Mouse (Mus musculus) C2C12 (cell line): ENCODE measurements around the gene Tcte2. TPM values are rescaled to one million over a fixed set of nuclear protein-coding genes. Genes with fewer than 3 reads are reported as not detected.

Experiments
- H3K27me3 ChIP-seq: one replicate; pipeline ENCODE4 v1.6.1; 2011; ENCODE audit not compliant: control insufficient read depth, insufficient read depth, insufficient read length
- H3K36me3 ChIP-seq: one replicate; pipeline ENCODE4 v1.6.1; 2011; ENCODE audit not compliant: control insufficient read depth, insufficient read depth
- H3K4me3 ChIP-seq: one replicate; pipeline ENCODE4 v1.5.1; 2011; ENCODE audit warnings: mild to moderate bottlenecking, control low read depth; ENCODE audit not compliant: poor library complexity, insufficient read depth, severe bottlenecking
- H3K79me2 ChIP-seq: one replicate; pipeline ENCODE4 v1.6.1; 2011; ENCODE audit not compliant: control insufficient read depth, insufficient read depth
- H3K79me3 ChIP-seq: one replicate; pipeline ENCODE4 v1.6.1; 2011; ENCODE audit warnings: low read depth, control low read depth
- H3ac ChIP-seq: one replicate; pipeline ENCODE3; 2011; ENCODE audit warnings: low read depth; ENCODE audit not compliant: control insufficient read depth, insufficient read length
- CEBPB ChIP-seq: IDR thresholded peaks from one replicate; pipeline ENCODE4 v1.6.1; 2011; ENCODE audit warnings: low read depth, mild to moderate bottlenecking, control low read depth, moderate library complexity
- CTCF ChIP-seq: IDR thresholded peaks from one replicate; pipeline ENCODE4 v1.5.1; 2011; ENCODE audit not compliant: control insufficient read depth, insufficient read depth, insufficient read length
- FOSL1 ChIP-seq: IDR thresholded peaks from one replicate; pipeline ENCODE4 v1.8.0; 2011; ENCODE audit warnings: mild to moderate bottlenecking, low read length; ENCODE audit not compliant: poor library complexity, insufficient read depth, severe bottlenecking
- MAX ChIP-seq: IDR thresholded peaks from one replicate; pipeline ENCODE4 v1.6.1; 2011; ENCODE audit warnings: mild to moderate bottlenecking, control low read depth
- MYOD1 ChIP-seq: IDR thresholded peaks from one replicate; pipeline ENCODE4 v1.6.1; 2011; ENCODE audit warnings: low read depth; ENCODE audit not compliant: control insufficient read depth, insufficient read length
- MYOG ChIP-seq: IDR thresholded peaks from one replicate; pipeline ENCODE4 v1.6.1; 2011; ENCODE audit not compliant: control insufficient read depth, insufficient read length; ENCODE audit errors: extremely low read depth
- USF1 ChIP-seq: IDR thresholded peaks from one replicate; pipeline ENCODE4 v1.6.1; 2011; ENCODE audit warnings: low read depth, mild to moderate bottlenecking, control low read depth, moderate library complexity
- polyA plus RNA-seq: library from polyadenylated mRNA; unstranded; fragments of >200 nt; fragmentation: generic; extraction: Trizol; gene quantifications from one replicate; pipeline ENCODE4 v1.2.1, GENCODE M21; 2012; ENCODE audit warnings: missing spikeins

The Tcte2 gene
- polyA plus RNA-seq, 1 experiment, result 0.44 TPM

- TF ChIP-seq MYOD1 (peak; percentile 46), MAX (no peak)
- Histone ChIP-seq H3K36me3 (no peaks in the 10 kb centered on the region), H3K4me3 (no peak overlapping the region), H3K79me2 (no peaks in the 10 kb centered on the region), H3K27me3 (no peaks in the 10 kb centered on the region), H3K79me3 (no peaks in the 10 kb centered on the region), H3ac (no peak overlapping the region)
These were observed 92.4 kb downstream of the Tcte2 start for GRCm38 (mm10) chr17:13669206-13669605.

- Histone ChIP-seq H3K36me3 (no peaks in the 10 kb centered on the region), H3K79me3 (no peaks in the 10 kb centered on the region), H3ac (peak overlapping the region; percentile 3), H3K79me2 (no peaks in the 10 kb centered on the region), H3K4me3 (no peak overlapping the region), H3K27me3 (no peaks in the 10 kb centered on the region)
- TF ChIP-seq MYOD1, result peak; percentile 35
- TF ChIP-seq MAX, result peak; percentile 14
- no peak for TF ChIP-seq FOSL1
- TF ChIP-seq MYOG, result no peak
- no peak for TF ChIP-seq CTCF
These were observed 93.3 kb downstream of the Tcte2 start for GRCm38 (mm10) chr17:13668052-13669015.

GRCm38 (mm10) chr17:13667006-13667405 is 94.6 kb downstream of the Tcte2 start:
- TF ChIP-seq FOSL1 (no peak), MYOG (no peak), MYOD1 (no peak), USF1 (no peak), CEBPB (no peak), MAX (no peak), CTCF (no peak)
- no peaks in the 10 kb centered on the region for H3K27me3 ChIP-seq
- no peaks in the 10 kb centered on the region for H3K79me3 ChIP-seq
- no peak overlapping the region for H3K4me3 ChIP-seq
- H3K36me3 ChIP-seq, result no peaks in the 10 kb centered on the region
- no peak overlapping the region for H3ac ChIP-seq
- H3K79me2 ChIP-seq, result no peaks in the 10 kb centered on the region

GRCm38 (mm10) chr17:13665731-13666130 is 95.9 kb downstream of the Tcte2 start:
- H3ac ChIP-seq, result no peak overlapping the region
- H3K4me3 ChIP-seq, result no peak overlapping the region
- no peaks in the 10 kb centered on the region for H3K36me3 ChIP-seq
- TF ChIP-seq MYOD1 (no peak), MAX (no peak), FOSL1 (no peak), CEBPB (no peak), CTCF (no peak), USF1 (no peak), MYOG (no peak)
- no peaks in the 10 kb centered on the region for H3K79me3 ChIP-seq
- no peaks in the 10 kb centered on the region for H3K27me3 ChIP-seq
- H3K79me2 ChIP-seq, result no peaks in the 10 kb centered on the region

GRCm38 (mm10) chr17:13663386-13664166 is 98.0 kb downstream of the Tcte2 start:
- TF ChIP-seq CEBPB (no peak), MYOG (no peak), MAX (no peak), MYOD1 (no peak)
- no peaks in the 10 kb centered on the region for H3K79me3 ChIP-seq
- no peak overlapping the region for H3ac ChIP-seq
- H3K4me3 ChIP-seq, result no peak overlapping the region
- H3K36me3 ChIP-seq, result no peaks in the 10 kb centered on the region
- no peaks in the 10 kb centered on the region for H3K27me3 ChIP-seq
- no peaks in the 10 kb centered on the region for H3K79me2 ChIP-seq

Other genes starting within 250 kb of the Tcte2 start
- 21.0 TPM for gene Afdn, start 1.3 kb downstream of the Tcte2 start, polyA plus RNA-seq
- not detected for gene Gm7168, start 186.5 kb upstream of the Tcte2 start, polyA plus RNA-seq
- gene Gm7356, start 241.9 kb upstream of the Tcte2 start, polyA plus RNA-seq, result not detected